Mouse (Mus musculus) midbrain, postnatal 0 days (tissue): Measurements from ENCODE around the gene Car15. TPM values are rescaled to one million over a fixed set of nuclear protein-coding genes. Genes with fewer than 3 reads are reported as not detected.

ENCODE experiments used
- ATAC-seq: fragments of 200-750 bp; cut with Nextera tagmentation; 2 replicates; pipeline ENCODE4 v1.8.0; 2017; ENCODE audit warnings: moderate number of reproducible peaks, mild to moderate bottlenecking, moderate TSS enrichment, moderate library complexity; ENCODE audit not compliant: low FRiP score
- DNase-seq: peaks from one replicate; pipeline ENCODE4 v3.0.0-alpha.2; 2015; ENCODE audit warnings: low spot score
- H3K27ac ChIP-seq: fragments of 300-500 bp; sonication (generic); 2 replicates; pipeline ENCODE4 v1.5.1; 2014; ENCODE audit warnings: low read depth, mild to moderate bottlenecking, low read length, mixed read lengths
- H3K27me3 ChIP-seq: fragments of 300-500 bp; sonication (generic); 2 replicates; pipeline ENCODE4 v1.6.1; 2014; ENCODE audit warnings: low read length, control low read depth, mixed read lengths; ENCODE audit not compliant: insufficient read depth
- H3K36me3 ChIP-seq: fragments of 300-500 bp; sonication (generic); 2 replicates; pipeline ENCODE4 v1.6.1; 2014; ENCODE audit warnings: low read length, control low read depth, mixed read lengths; ENCODE audit not compliant: insufficient read depth
- H3K4me1 ChIP-seq: fragments of 300-500 bp; sonication (generic); 2 replicates; pipeline ENCODE4 v1.6.1; 2014; ENCODE audit warnings: mild to moderate bottlenecking, control low read depth, antibody characterized with exemption, low read length, mixed read lengths; ENCODE audit not compliant: insufficient read depth
- H3K4me2 ChIP-seq: fragments of 300-500 bp; sonication (generic); 2 replicates; pipeline ENCODE4 v1.6.1; 2014; ENCODE audit warnings: low read depth, mild to moderate bottlenecking, low read length, mixed read lengths; ENCODE audit not compliant: poor library complexity, severe bottlenecking
- H3K4me3 ChIP-seq: fragments of 300-500 bp; sonication (generic); 2 replicates; pipeline ENCODE4 v1.5.1; 2014; ENCODE audit warnings: low read depth, mild to moderate bottlenecking, low read length, moderate library complexity
- H3K9ac ChIP-seq: fragments of 300-500 bp; sonication (generic); replicated peaks from 2 replicates; pipeline ENCODE4 v1.6.1; 2014; ENCODE audit warnings: mild to moderate bottlenecking, low read length, moderate library complexity, mixed read lengths; ENCODE audit not compliant: poor library complexity, severe bottlenecking
- H3K9me3 ChIP-seq: fragments of 300-500 bp; sonication (generic); 2 replicates; pipeline ENCODE4 v1.6.1; 2016; ENCODE audit warnings: low read length, control low read depth
- CTCF ChIP-seq: IDR thresholded peaks from 2 replicates; pipeline ENCODE4 v1.5.1; 2016; ENCODE audit warnings: antibody characterized with exemption, mild to moderate bottlenecking
- WGBS: fragments of 180-500 bp; shearing (Covaris S2); extraction: QIAGEN DNeasy Blood & Tissue Kit; methylation state at CpG from one replicate; pipeline ENCODE4 v1.1.7; 2014; 5-methylcytosine and 5-hydroxymethylcytosine counted together
- polyA plus RNA-seq: library from polyadenylated mRNA; unstranded; fragments of >200 nt; fragmentation: Nextera tagmentation; extraction: Ambion mirVana; gene quantifications from 2 replicates; pipeline ENCODE4 v1.2.1, GENCODE M21; 2015
- total RNA-seq: library from RNA; depleted of rRNA; stranded (reverse); fragments of >200 nt; gene quantifications from 2 replicates; pipeline ENCODE4 v1.2.3, GENCODE M21; 2014

The Car15 gene
- total and polyA plus RNA-seq, 2 experiments from 2014 or later = 1.7 to 12.8 TPM

DNA sequence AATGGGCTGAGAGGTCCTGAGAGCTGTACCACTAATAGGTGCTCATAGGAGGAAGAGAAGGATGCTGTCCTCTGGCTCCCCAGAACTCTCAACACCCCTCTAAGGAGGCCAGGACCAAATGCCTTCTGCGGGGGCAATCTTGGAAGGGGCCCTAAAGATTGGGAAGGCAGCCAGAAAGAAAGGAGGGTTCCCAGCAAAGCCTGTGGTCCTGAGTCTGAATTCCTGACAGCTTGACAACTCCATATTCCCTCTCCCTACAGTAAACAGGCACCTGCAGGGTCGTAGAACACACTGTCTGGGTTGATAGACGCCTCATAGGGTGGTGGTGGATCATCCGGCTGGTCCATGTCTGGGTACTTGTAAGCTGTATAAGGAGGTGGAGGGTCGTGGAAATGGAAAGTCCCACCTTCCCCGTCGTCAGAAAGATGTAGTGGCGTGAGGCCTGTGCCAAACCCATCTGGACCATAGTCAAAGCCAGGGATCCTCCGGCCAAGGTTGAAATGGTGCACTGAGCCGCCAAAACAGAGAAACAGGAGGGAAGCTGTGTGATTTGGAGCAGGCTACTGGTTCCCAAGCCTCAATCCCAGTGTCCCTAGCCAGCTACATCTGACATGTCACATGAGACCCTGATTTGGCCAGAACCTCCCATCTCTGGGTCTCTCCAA is 5.7 kb upstream of the Car15 start:
- no peak overlapping the region for H3K4me2 ChIP-seq
- DNase-seq (no peak), ATAC-seq (no peak)
- TF ChIP-seq CTCF = no peak
- H3K9me3 ChIP-seq = no peaks in the 10 kb centered on the region
- 92% methylated on average over 10 of the region's 10 CpGs for WGBS
- no peaks in the 10 kb centered on the region for H3K27me3 ChIP-seq
- no peak overlapping the region for H3K27ac ChIP-seq
- no peak overlapping the region for H3K4me3 ChIP-seq
- peaks cover 71% of the 10 kb centered on the region for H3K36me3 ChIP-seq
- H3K9ac ChIP-seq = no peak overlapping the region
- no peaks in the 10 kb centered on the region for H3K4me1 ChIP-seq

DNA sequence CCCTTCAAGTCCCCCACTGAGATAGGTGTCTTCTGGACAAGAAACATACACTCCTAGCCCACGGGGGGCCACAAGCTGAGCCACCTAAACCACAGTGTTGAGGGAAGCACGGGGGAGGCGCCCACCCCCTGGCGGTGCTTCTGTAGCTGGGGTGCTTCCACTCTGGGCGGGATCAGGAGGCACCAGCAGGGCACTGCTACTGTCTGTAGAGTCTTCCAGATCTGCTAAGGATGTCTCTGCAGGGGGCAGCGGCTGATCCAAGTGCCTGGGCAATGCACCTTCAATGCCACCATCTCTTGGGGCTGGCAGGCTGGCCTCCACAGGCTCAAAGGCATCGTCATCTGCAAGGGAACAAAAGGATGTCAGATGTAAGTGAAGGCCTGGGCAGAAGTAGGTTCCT is 4.3 kb upstream of the Car15 start:
- Histone ChIP-seq H3K4me1 (no peaks in the 10 kb centered on the region), H3K36me3 (peaks cover 70% of the 10 kb centered on the region), H3K27ac (no peak overlapping the region), H3K9ac (no peak overlapping the region), H3K9me3 (no peaks in the 10 kb centered on the region), H3K4me2 (no peak overlapping the region), H3K4me3 (no peak overlapping the region), H3K27me3 (no peaks in the 10 kb centered on the region)
- 92% methylated on average over 7 of the region's 7 CpGs for WGBS
- ATAC-seq = no peak
- DNase-seq = no peak
- no peak for TF ChIP-seq CTCF

DNA sequence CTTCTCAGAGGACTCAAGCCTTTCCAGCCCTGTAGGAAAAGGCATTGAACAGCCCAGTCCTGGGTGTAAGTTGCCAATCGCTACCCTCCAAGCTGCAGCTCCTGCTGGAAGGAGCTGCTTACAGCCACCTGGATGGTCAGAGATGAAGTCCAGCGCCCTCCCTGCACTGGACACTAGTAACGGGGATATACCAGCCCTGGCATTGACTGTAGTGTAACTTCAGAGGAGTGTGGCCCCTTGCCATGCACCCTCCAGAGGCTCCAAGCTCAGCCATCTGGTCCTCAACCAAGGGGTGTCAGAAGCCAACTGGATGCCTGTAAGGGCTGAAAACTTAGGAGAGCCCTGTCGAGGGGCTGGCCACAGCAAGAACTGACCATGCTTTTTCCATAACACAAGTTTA is 1.8 kb upstream of the Car15 start:
- no peak for ATAC-seq
- peaks cover 50% of the 10 kb centered on the region for H3K36me3 ChIP-seq
- no peak overlapping the region for H3K4me2 ChIP-seq
- DNase-seq = no peak
- no peak overlapping the region for H3K27ac ChIP-seq
- no peak overlapping the region for H3K9ac ChIP-seq
- no peak for TF ChIP-seq CTCF
- no peaks in the 10 kb centered on the region for H3K27me3 ChIP-seq
- no peak overlapping the region for H3K4me3 ChIP-seq
- H3K9me3 ChIP-seq = no peaks in the 10 kb centered on the region
- WGBS = 85% methylated on average over 4 of the region's 4 CpGs
- 0 out of 2 replicates have a peak, but pooled peaks cover 5% of the 10 kb centered on the region for H3K4me1 ChIP-seq

- peaks cover 8% of the 10 kb centered on the region for H3K36me3 ChIP-seq
- H3K4me1 ChIP-seq = peaks cover 12% of the 10 kb centered on the region; the same call in 1 of the 2 replicates
- no peak for DNase-seq
- no peak overlapping the region for H3K9ac ChIP-seq
- no peak overlapping the region; the same call in 1 of the 2 replicates for H3K4me2 ChIP-seq
- no peak overlapping the region for H3K4me3 ChIP-seq
- peak overlapping the region; percentile 12; the same call in 1 of the 2 replicates for H3K27ac ChIP-seq
- H3K27me3 ChIP-seq = peaks cover 8% of the 10 kb centered on the region; the same call in 1 of the 2 replicates
- no peak for ATAC-seq
- WGBS = 59% methylated on average over 13 of the region's 13 CpGs
- H3K9me3 ChIP-seq = no peaks in the 10 kb centered on the region
- no peak for TF ChIP-seq CTCF
Measured at GRCm38 (mm10) chr16:17835481-17835880, 2.7 kb downstream of the Car15 start.

- TF ChIP-seq CTCF = no peak
- 0 out of 2 replicates have a peak, but pooled peaks cover 5% of the 10 kb centered on the region for H3K36me3 ChIP-seq
- peak; percentile 0; the same call in 1 of the 2 replicates for ATAC-seq
Measured at GRCm38 (mm10) chr16:17834543-17834942, 3.6 kb downstream of the Car15 start.

GRCm38 (mm10) chr16:17833681-17834399 is 4.3 kb downstream of the Car15 start:
- 2% methylated on average over 69 of the region's 103 CpGs for WGBS
- peak; percentile 56 for DNase-seq
- TF ChIP-seq CTCF = peak; percentile 6; the same call in 1 of the 2 replicates

More at GRCm38 (mm10) chr16:17834543-17834942, 3.6 kb downstream of the Car15 start:
- Histone ChIP-seq H3K4me1 (peaks cover 12% of the 10 kb centered on the region; the same call in 1 of the 2 replicates), H3K27me3 (peaks cover 8% of the 10 kb centered on the region; the same call in 1 of the 2 replicates), H3K4me2 (peak overlapping the region; percentile 89), H3K9me3 (no peaks in the 10 kb centered on the region), H3K4me3 (peak overlapping the region; percentile 72), H3K27ac (peak overlapping the region; percentile 87), H3K9ac (no peak overlapping the region)
- 51% methylated on average over 7 of the region's 7 CpGs for WGBS
- DNase-seq = no peak

More at GRCm38 (mm10) chr16:17833681-17834399, 4.3 kb downstream of the Car15 start:
- H3K4me2 ChIP-seq = peak overlapping the region; percentile 89
- no peaks in the 10 kb centered on the region for H3K9me3 ChIP-seq
- H3K4me3 ChIP-seq = peak overlapping the region; percentile 72
- 0 out of 2 replicates have a peak, but pooled peaks cover 5% of the 10 kb centered on the region for H3K36me3 ChIP-seq
- peaks cover 12% of the 10 kb centered on the region; the same call in 1 of the 2 replicates for H3K4me1 ChIP-seq
- H3K27me3 ChIP-seq = peaks cover 8% of the 10 kb centered on the region; the same call in 1 of the 2 replicates
- ATAC-seq = peak; percentile 70
- H3K27ac ChIP-seq = peak overlapping the region; percentile 87
- peak overlapping the region; percentile 83 for H3K9ac ChIP-seq
